Mouse (Mus musculus) stomach, embryonic 14.5 days (tissue): ENCODE results near the gene Cox16. TPM values are rescaled to one million over a fixed set of nuclear protein-coding genes. Genes with fewer than 3 reads are reported as not detected.
"Not testable (repeated sequence)": the region's sequence is repeated elsewhere in the genome, so short reads cannot be mapped to it uniquely, and the experiment has no call there.

Experiments
- ATAC-seq: fragments of 200-750 bp; cut with Nextera tagmentation; 2 replicates; pipeline ENCODE4 v1.8.0; 2017; ENCODE audit warnings: low read depth, moderate TSS enrichment; ENCODE audit not compliant: insufficient number of reproducible peaks, insufficient read depth, low FRiP score
- H3K27ac ChIP-seq: fragments of 300-500 bp; sonication (generic); 2 replicates; pipeline ENCODE4 v1.5.1; 2014; ENCODE audit warnings: mild to moderate bottlenecking, low read length, moderate library complexity, mixed read lengths
- H3K27me3 ChIP-seq: fragments of 300-500 bp; sonication (generic); 2 replicates; pipeline ENCODE4 v1.6.1; 2014; ENCODE audit warnings: low read length, control low read depth, mixed read lengths; ENCODE audit not compliant: control insufficient read depth, insufficient read depth
- H3K36me3 ChIP-seq: fragments of 300-500 bp; sonication (generic); 2 replicates; pipeline ENCODE4 v1.6.1; 2014; ENCODE audit warnings: mild to moderate bottlenecking, control low read depth, low read length, moderate library complexity, mixed read lengths; ENCODE audit not compliant: control insufficient read depth, insufficient read depth
- H3K4me1 ChIP-seq: fragments of 300-500 bp; sonication (generic); 2 replicates; pipeline ENCODE4 v1.6.1; 2014; ENCODE audit warnings: low read length, control low read depth, mixed read lengths; ENCODE audit not compliant: control insufficient read depth, insufficient read depth
- H3K4me2 ChIP-seq: fragments of 300-500 bp; sonication (generic); replicated peaks from 2 replicates; pipeline ENCODE4 v1.6.1; 2014; ENCODE audit warnings: low read depth, low read length, control low read depth
- H3K4me3 ChIP-seq: fragments of 300-500 bp; sonication (generic); 2 replicates; pipeline ENCODE4 v1.5.1; 2014; ENCODE audit warnings: low read depth, low read length, control low read depth
- H3K9ac ChIP-seq: fragments of 300-500 bp; sonication (generic); replicated peaks from 2 replicates; pipeline ENCODE4 v1.6.1; 2014; ENCODE audit warnings: low read depth, mild to moderate bottlenecking, control low read depth, low read length, moderate library complexity, mixed read lengths
- H3K9me3 ChIP-seq: fragments of 300-500 bp; sonication (generic); 2 replicates; pipeline ENCODE4 v1.6.1; 2016; ENCODE audit warnings: low read depth, low read length, control low read depth; ENCODE audit not compliant: control insufficient read depth
- WGBS: fragments of 180-500 bp; shearing (Covaris S2); extraction: QIAGEN DNeasy Blood & Tissue Kit; methylation state at CpG from one replicate; pipeline ENCODE4 v1.1.7; 2014; 5-methylcytosine and 5-hydroxymethylcytosine counted together
- polyA plus RNA-seq: library from polyadenylated mRNA; unstranded; fragments of >200 nt; fragmentation: Nextera tagmentation; extraction: Ambion mirVana; gene quantifications from 2 replicates; pipeline ENCODE4 v1.2.1, GENCODE M21; 2014

Cox16 gene
- polyA plus RNA-seq, 1 experiment from 2014 or later, result 163 TPM

GRCm38 (mm10) chr12:81483656-81484055, 1.3 kb downstream of the Cox16 start:
- Histone ChIP-seq H3K27me3 (no peaks in the 10 kb centered on the region), H3K36me3 (peaks cover 3% of the 10 kb centered on the region; the same call in 1 of the 2 replicates), H3K9me3 (no peaks in the 10 kb centered on the region), H3K4me2 (peak overlapping the region; percentile 56), H3K4me1 (no peaks in the 10 kb centered on the region), H3K27ac (no peak overlapping the region), H3K9ac (no peak overlapping the region), H3K4me3 (peak overlapping the region; percentile 50)
- no peak for ATAC-seq
- WGBS, result 39% methylated on average over 17 of the region's 17 CpGs

- not testable (repeated sequence) for H3K27me3 ChIP-seq, H3K9me3 ChIP-seq, H3K4me1 ChIP-seq, ATAC-seq, H3K4me2 ChIP-seq, H3K4me3 ChIP-seq, H3K36me3 ChIP-seq, H3K27ac ChIP-seq, H3K9ac ChIP-seq
- WGBS, result 95% methylated on average over 7 of the region's 7 CpGs
Measured at GRCm38 (mm10) chr12:81459051-81459450, 25.9 kb downstream of the Cox16 start.

DNA sequence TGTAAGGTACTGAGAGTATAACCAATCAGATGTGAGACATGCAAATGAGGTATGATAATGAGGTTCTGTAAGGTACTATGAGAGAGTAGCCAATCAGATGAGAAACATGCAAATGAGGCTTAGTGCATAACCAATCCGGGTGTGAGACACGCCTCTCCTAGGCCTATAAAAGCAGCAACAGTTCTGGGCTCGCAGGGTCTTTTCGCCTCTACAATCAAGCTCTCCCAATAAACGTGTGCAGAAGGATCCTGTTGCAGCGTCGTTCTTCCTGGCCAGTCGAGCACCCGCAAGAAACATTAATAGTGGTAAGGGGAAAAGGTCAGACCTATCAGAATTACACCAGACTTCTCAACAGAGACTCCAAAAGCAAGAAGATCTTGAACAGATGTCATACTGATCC, 45.9 kb downstream of the Cox16 start:
- WGBS, result 92% methylated on average over 9 of the region's 9 CpGs

GRCm38 (mm10) chr12:81434778-81435177, 50.1 kb downstream of the Cox16 start:
- WGBS, result 45% methylated on average over 2 of the region's 2 CpGs
- not testable (repeated sequence) for H3K36me3 ChIP-seq, H3K9me3 ChIP-seq, H3K27me3 ChIP-seq, H3K27ac ChIP-seq, H3K4me2 ChIP-seq, H3K4me1 ChIP-seq, ATAC-seq, H3K4me3 ChIP-seq, H3K9ac ChIP-seq

More for the DNA sequence above, 45.9 kb downstream of the Cox16 start:
- H3K27me3 ChIP-seq, H3K9ac ChIP-seq, H3K9me3 ChIP-seq, ATAC-seq, H3K4me2 ChIP-seq, H3K36me3 ChIP-seq, H3K27ac ChIP-seq, H3K4me3 ChIP-seq, H3K4me1 ChIP-seq: not testable (repeated sequence)

DNA sequence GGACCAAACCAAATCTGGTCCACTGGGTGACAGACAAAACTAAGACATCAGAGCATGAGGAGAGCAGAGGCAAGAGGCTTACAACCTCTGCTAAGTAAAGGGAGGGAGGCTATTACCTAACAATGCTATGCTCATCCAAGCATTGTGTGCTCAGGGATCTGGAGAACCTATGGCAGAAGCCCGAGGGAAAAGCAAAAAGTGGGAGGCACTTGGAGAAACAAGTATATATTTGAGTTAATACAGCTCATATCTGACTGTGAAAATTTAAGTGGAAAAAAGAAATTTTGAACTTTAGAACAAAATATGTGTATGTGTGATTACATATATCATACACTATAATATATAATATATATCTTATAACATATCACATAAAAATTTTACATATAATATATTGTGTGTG, 63.1 kb downstream of the Cox16 start, which contains the start of gene Adam4:
TSS of gene Adam4 (minus strand) at position 101 of the 400 bp plus-strand sequence.
- no peak within 1 kb of the TSS for H3K4me2 ChIP-seq
- no peak within 1 kb of the TSS for H3K4me3 ChIP-seq
- H3K9me3 ChIP-seq, result peaks cover 4% of the 10 kb centered on the region; the same call in 1 of the 2 replicates
- H3K36me3 ChIP-seq, result no peaks in the 10 kb centered on the region
- no peaks in the 10 kb centered on the region for H3K4me1 ChIP-seq
- H3K27me3 ChIP-seq, result no peaks in the 10 kb centered on the region
- 88% methylated on average over 1 of the region's 1 CpGs for WGBS
- no peak for ATAC-seq
- H3K9ac ChIP-seq, result no peak within 1 kb of the TSS
- no peak within 1 kb of the TSS for H3K27ac ChIP-seq

DNA sequence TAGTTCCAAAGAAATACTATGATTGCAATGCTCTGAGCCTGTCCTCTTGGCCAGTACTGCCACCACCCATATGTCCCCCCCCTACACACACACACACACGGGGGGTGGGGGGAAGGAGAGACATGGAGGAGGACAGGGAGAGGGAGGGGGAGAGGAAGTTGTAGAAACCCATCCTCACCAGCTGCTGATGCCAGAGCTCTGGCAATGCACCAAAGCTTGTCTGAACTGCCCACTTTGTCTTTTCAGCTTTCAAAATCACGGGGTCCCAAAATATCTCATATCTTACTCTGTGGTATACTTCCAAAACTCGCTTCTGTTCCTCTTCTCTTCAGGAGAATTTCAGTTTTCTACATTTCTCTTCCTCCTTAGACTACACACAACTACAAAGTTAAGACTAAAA, 71.7 kb downstream of the Cox16 start:
- Histone ChIP-seq H3K36me3 (no peaks in the 10 kb centered on the region), H3K4me2 (no peak overlapping the region), H3K27ac (no peak overlapping the region), H3K9ac (no peak overlapping the region), H3K27me3 (no peaks in the 10 kb centered on the region), H3K4me1 (no peaks in the 10 kb centered on the region), H3K4me3 (no peak overlapping the region), H3K9me3 (no peaks in the 10 kb centered on the region)
- ATAC-seq, result no peak
- 81% methylated on average over 3 of the region's 3 CpGs for WGBS

DNA sequence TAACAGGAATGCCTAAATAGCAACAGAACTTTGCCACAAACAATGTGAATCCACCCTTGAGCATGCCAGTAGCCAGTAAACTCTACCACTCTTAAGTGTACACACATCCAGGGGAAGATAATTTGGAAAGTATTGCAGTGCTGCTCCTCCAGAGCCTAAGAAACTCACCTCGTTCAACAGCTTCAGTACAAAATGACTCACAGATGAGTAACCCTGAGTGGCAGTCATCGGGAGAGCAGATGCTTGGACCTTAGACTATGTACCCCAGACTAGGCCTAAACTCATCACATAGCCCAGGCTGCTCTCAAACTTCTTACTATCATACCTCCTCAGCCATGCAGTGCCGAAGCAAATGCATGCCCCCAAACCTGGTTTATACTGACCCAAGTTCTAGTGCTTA, 76.0 kb downstream of the Cox16 start:
- no peaks in the 10 kb centered on the region for H3K36me3 ChIP-seq
- WGBS, result 82% methylated on average over 3 of the region's 3 CpGs
- ATAC-seq, result no peak

DNA sequence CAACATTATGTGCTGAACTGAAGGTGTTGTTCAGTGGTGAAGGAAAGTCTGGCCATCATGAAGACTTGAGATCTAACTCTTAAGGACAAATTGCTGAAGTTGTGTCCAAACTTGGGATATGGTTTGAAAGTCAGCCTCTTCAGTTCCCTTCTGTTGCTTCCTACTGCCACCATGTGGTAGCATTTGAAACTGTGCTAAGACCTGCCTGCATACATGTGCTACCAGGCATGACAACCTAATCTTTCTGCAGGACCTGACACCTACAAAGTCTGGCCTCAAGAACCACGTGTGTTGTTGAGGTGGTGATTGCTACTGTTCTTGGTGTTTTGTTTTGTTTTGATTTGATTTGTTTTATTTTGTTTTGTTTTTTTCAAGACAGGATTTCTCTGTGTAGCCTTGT, 82.7 kb downstream of the Cox16 start:
- Histone ChIP-seq H3K4me1 (no peaks in the 10 kb centered on the region), H3K27ac (no peak overlapping the region), H3K4me3 (no peak overlapping the region), H3K9ac (no peak overlapping the region), H3K27me3 (no peaks in the 10 kb centered on the region), H3K9me3 (no peaks in the 10 kb centered on the region), H3K36me3 (no peaks in the 10 kb centered on the region), H3K4me2 (no peak overlapping the region)
- 19% methylated on average over 1 of the region's 1 CpGs for WGBS
- no peak for ATAC-seq

More for the DNA sequence above, 76.0 kb downstream of the Cox16 start:
- no peaks in the 10 kb centered on the region for H3K9me3 ChIP-seq
- no peak overlapping the region for H3K9ac ChIP-seq
- no peak overlapping the region for H3K4me3 ChIP-seq
- no peak overlapping the region for H3K4me2 ChIP-seq
- H3K4me1 ChIP-seq, result no peaks in the 10 kb centered on the region
- no peaks in the 10 kb centered on the region for H3K27me3 ChIP-seq
- H3K27ac ChIP-seq, result no peak overlapping the region

DNA sequence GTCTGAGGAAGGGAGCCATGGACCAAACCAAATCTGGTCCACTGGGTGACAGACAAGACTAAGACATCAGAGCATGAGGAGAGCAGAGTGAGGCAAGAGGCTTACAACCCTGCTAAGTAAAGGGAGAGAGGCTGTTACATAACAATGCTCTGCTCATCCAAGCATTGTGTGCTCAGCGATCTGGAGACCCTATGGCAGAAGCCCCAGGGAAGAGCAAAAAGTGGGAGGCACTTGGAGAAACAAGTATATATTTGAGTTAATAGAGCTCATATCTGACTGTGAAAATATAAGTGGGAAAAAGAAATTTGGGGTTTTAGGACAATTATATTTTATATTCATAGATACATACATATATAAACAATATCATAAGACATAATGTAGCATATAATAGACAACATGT, 105.6 kb downstream of the Cox16 start, which contains the start of gene Gm4787:
TSS of gene Gm4787 (minus strand) at position 101 of the 400 bp plus-strand sequence.
- H3K4me3 ChIP-seq, ATAC-seq, H3K4me1 ChIP-seq, H3K27me3 ChIP-seq, H3K4me2 ChIP-seq, H3K9me3 ChIP-seq, H3K27ac ChIP-seq, H3K9ac ChIP-seq, H3K36me3 ChIP-seq: not testable (repeated sequence)
- 87% methylated on average over 1 of the region's 1 CpGs for WGBS
